Comparison of ENCODE assay signal across 22 mouse cellular contexts in genomic region chr8:47684441-47684840, GRCm38 (mm10). TPM values are rescaled to one million over a fixed set of nuclear protein-coding genes. Genes with fewer than 3 reads are reported as not detected.
DNase-seq lines count a peak whose midpoint lies in the region; ATAC-seq and TF ChIP-seq lines count a peak whose summit lies in the region.
"Had no signal": no experiment of that assay in that cellular context is flagged by ENCODE, and none has a peak within 500 bp of the region (broad histone marks: within the 10 kb centered on the region; RNA-seq: fewer than 3 reads in every experiment).

No protein-coding gene starts in this region.

- no peak for TF ChIP-seq POLR2A in bone marrow macrophage, adult 2 months (IDR thresholded peaks at IDR 0.05; ENCODE audit: borderline replicate concordance, low read depth, low read length)

- no peak for TF ChIP-seq CTCF in layer of hippocampus, adult 2 months (conservative IDR thresholded peaks at IDR 0.05)
- TF ChIP-seq CTCF in bone marrow macrophage, adult 2 months (IDR thresholded peaks at IDR 0.05; ENCODE audit: low read depth, low read length) = no peak

- ATAC-seq in frontal cortex, adult (ENCODE audit: low TSS enrichment) = peak; percentile 25; the same call in 1 of the 2 replicates
- ATAC-seq in megakaryocyte progenitor cell, adult 5-6 weeks (replicated peaks; ENCODE audit: poor library complexity) = peak; percentile 27; the same call in 1 of the 2 replicates
- ATAC-seq: activated CD4-positive, CD25-positive, alpha-beta regulatory T cell, adult 4 months; forebrain, embryonic 14.5 days; hindbrain, postnatal 0 days; Patski had no signal

- H3K4me1 ChIP-seq in bone marrow macrophage, adult 2 months (ENCODE audit: control insufficient read depth, insufficient read depth, low read length) = peaks cover 23% of the 10 kb centered on the region
- H3K4me1 ChIP-seq: embryonic facial prominence, embryonic 10.5 days; forebrain, embryonic 10.5 days; hindbrain, embryonic 13.5 days had no signal

- H3K4me3 ChIP-seq in layer of hippocampus, adult 2 months = no peak overlapping the region
- no peak overlapping the region for H3K4me3 ChIP-seq in bone marrow macrophage, adult 2 months (ENCODE audit: insufficient read depth, low read length)
- H3K4me3 ChIP-seq: embryonic facial prominence, embryonic 10.5 days; forebrain, embryonic 10.5 days; gastrocnemius, adult 2 months; heart, adult 2 months; hindbrain, embryonic 13.5 days had no signal

- no peak for DNase-seq in frontal cortex, postnatal 10 days (ENCODE audit: low spot score in 2 of 2)
- no peak for DNase-seq in layer of hippocampus, adult 2 months (ENCODE audit: low spot score in 2 of 2)
- no peak for DNase-seq in layer of hippocampus, postnatal 36 days
- DNase-seq in kidney, adult 8-10 months = no peak
- DNase-seq: adrenal gland, postnatal 14 days; cerebellum, adult 18-20 months; cerebellum, adult 9-11 months; cerebellum, postnatal 36 days; gastrocnemius, adult 2 months; gastrocnemius, postnatal 25 days; heart, adult 2 months; heart, postnatal 14 days had no signal

- peak overlapping the region; percentile 74; the same call in 1 of the 2 replicates for H3K27ac ChIP-seq in layer of hippocampus, adult 2 months
- peak overlapping the region; percentile 26 for H3K27ac ChIP-seq in bone marrow macrophage, adult 2 months (ENCODE audit: insufficient read depth, low read depth, low read length)
- H3K27ac ChIP-seq: embryonic facial prominence, embryonic 10.5 days; forebrain, embryonic 10.5 days; gastrocnemius, adult 2 months; heart, adult 2 months; hindbrain, embryonic 13.5 days; hindbrain, postnatal 0 days had no signal

RNA-seq across cellular contexts. Expression of gene Ing2, which starts 9.1 kb away (rescaled TPM):
- 10 to 100 TPM; 36.1 to 36.8 TPM for total RNA-seq in layer of hippocampus, adult 2 months (2021)
- total RNA-seq in layer of hippocampus, postnatal 36 days (2021) = 10 to 100 TPM; 33.5 to 37.0 TPM
- polyA plus RNA-seq in bone marrow macrophage, adult 2 months (2012; ENCODE audit: insufficient read depth, insufficient read length, missing spikeins) = 45.5 and 47.4 TPM in 2 replicates
- total RNA-seq in megakaryocyte progenitor cell, adult 5-6 weeks (2015) = 63.3 and 69.1 TPM in 2 replicates
- 37.1 and 53.2 TPM in 2 replicates for total RNA-seq in megakaryocyte progenitor cell, adult 5-6 weeks (2017)

RNA-seq across cellular contexts. Expression of gene Cdkn2aip, which starts 29.3 kb away (rescaled TPM):
- 10 to 100 TPM; 14.3 to 17.2 TPM for total RNA-seq in layer of hippocampus, adult 2 months (2021)
- total RNA-seq in layer of hippocampus, postnatal 36 days (2021) = 10 to 100 TPM; 16.6 to 17.3 TPM
- polyA plus RNA-seq in bone marrow macrophage, adult 2 months (2012; ENCODE audit: insufficient read depth, insufficient read length, missing spikeins) = 8.2 and 9.5 TPM in 2 replicates
- 15.6 and 17.2 TPM in 2 replicates for total RNA-seq in megakaryocyte progenitor cell, adult 5-6 weeks (2015)
- 21.2 and 25.0 TPM in 2 replicates for total RNA-seq in megakaryocyte progenitor cell, adult 5-6 weeks (2017)
